Mouse (Mus musculus): ENCODE measurements around the gene Armc9. TPM values are rescaled to one million over a fixed set of nuclear protein-coding genes. Genes with fewer than 3 reads are reported as not detected.
A peak's percentile ranks its signal among the peaks of the same experiment; 100 is the strongest.

Armc9 gene
- total RNA-seq, 2 experiments from 2014 or later = 36.9 to 44.8 TPM

DNA sequence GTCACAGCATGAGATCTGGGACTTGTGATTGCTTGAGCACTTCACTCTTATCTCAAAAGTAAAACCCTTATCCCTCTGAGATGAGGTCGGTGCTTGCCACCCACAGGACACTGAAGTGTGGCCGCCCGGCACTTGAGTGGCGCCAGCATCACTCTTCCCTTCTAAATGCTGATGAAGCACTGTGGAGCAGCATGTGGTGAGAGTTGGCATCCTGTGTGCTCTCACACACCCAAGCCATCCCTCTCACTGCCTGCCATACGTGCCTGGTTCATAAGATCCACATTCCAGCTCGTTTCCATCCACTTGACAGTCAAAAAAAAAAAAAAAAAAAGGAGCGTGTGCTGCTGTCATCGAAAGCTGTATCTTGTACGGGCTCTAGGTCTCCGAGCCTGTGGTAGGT, 80.5 kb downstream of the Armc9 start:
- intact Hi-C loops (cut with DNase I) = no loop called here
- Histone ChIP-seq H3K27ac (no peak overlapping the region), H3K4me3 (no peak overlapping the region)
- no peak for TF ChIP-seq CTCF (IDR thresholded peaks at IDR 0.05)
- no peak for DNase-seq (ENCODE audit: extremely low spot score in 1 of 2, low spot score in 2 of 2)

DNA sequence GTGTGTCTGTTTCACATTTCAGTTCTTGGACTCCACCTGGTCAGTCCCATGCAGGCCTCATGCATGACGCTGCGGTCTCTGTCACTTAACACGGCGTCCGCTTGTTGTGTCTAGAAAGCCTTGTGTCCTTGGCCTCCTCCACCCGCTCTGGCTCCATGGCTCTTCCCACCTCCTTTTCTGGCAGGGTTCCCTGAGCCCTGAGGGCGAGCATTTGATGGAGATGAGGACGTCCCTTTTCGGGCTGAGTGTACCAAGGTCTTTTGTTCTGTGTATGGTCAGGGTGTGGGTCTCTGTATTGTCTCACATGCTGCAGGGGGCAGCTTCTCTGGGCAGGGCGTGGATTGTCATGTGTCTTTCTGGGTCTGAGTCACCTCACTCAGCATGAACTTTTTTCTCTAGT, 81.9 kb downstream of the Armc9 start:
- no peak for DNase-seq (ENCODE audit: extremely low spot score in 1 of 2, low spot score in 2 of 2)
- intact Hi-C loops (cut with DNase I) = no loop called here
- Histone ChIP-seq H3K4me3 (no peak overlapping the region), H3K27ac (no peak overlapping the region)
- TF ChIP-seq CTCF (IDR thresholded peaks at IDR 0.05) = no peak

DNA sequence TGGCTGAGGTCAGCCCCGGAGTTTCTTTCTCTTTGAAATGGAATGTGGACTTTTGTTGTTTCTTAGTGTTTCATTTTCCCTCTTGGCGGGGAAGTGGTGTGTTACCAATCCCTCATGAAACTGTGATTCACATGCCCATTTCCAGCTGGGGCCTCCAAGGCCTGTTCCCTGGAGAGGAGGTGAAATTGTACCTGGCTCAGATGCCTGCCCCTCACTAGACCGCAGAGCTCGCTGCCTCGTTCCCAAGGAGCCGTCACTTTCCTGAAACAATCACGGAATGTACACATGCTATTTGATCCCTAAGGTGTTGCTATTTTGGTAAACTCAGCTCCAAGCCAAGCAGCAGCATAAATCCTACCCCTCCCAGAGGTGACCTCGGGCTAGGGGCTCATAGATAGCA, 84.4 kb downstream of the Armc9 start:
- TF ChIP-seq CTCF (IDR thresholded peaks at IDR 0.05) = no peak
- Histone ChIP-seq H3K27ac (no peak overlapping the region), H3K4me3 (no peak overlapping the region)
- no peak for DNase-seq (ENCODE audit: extremely low spot score in 1 of 2, low spot score in 2 of 2)
- intact Hi-C loops (cut with DNase I) = no loop called here

DNA sequence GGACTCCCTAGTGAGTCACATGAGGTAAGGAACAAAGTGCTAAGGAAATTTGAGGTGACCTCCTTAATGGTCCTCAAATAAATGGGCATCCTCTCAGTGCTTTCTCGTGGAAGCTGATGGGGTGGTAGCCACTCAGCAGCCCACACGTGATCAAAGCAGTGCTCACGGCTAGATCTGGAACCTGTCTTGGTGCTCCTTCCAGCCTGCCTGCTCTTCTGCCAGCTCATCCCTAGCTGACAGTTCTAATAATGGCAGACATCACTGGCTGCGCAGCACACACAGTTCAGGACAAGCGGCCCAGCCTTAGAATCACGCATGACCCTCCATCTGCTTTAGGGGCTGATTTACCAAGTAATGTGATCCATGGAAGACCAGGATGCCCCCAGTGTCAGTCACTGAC, 85.3 kb downstream of the Armc9 start:
- no peak overlapping the region for H3K27ac ChIP-seq
- no peak for TF ChIP-seq CTCF (IDR thresholded peaks at IDR 0.05)
- intact Hi-C loops (cut with DNase I) = no loop called here
- no peak overlapping the region for H3K4me3 ChIP-seq
- no peak for DNase-seq (ENCODE audit: extremely low spot score in 1 of 2, low spot score in 2 of 2)

DNA sequence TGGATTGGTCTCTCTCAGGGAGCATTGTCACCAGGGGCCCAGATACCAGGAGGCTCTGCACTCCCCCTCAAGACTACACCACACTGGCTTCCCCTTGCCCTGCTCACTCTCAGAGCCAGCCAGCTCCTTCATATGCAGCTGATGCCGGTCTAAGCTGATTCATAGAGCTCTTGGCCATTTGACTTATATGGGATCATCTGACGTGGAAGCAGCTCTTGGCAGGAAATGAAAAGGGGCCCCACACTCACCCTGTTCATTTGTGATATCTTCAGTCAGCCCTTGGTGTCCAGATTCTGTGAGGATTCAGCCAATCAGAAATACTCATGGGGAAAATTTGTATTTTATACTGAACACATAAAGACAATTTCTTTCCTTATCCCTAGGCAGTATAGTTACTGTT, 86.4 kb downstream of the Armc9 start:
- DNase-seq (ENCODE audit: extremely low spot score in 1 of 2, low spot score in 2 of 2) = no peak
- H3K4me3 ChIP-seq = no peak overlapping the region
- no peak for TF ChIP-seq CTCF (IDR thresholded peaks at IDR 0.05)
- intact Hi-C loops (cut with DNase I) = no loop called here
- H3K27ac ChIP-seq = no peak overlapping the region

DNA sequence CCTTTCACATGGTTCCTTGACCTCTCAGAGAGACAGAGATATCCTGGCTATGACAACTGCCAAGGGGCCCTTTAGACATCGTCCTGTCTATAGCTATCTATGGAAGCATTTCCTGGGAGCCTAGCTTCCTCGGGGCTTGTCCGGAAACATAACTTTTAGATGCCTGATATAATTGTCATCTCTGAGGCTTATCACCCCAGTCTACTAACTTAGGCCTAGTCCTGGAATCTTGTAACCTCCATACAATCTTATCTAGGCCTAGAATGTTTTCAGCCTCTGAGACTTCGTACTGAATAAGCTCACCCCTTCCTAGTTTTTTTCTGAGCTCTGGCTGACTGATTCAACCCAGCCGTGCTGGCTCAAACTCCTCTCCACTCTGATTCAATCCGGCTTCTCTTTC, 88.9 kb downstream of the Armc9 start:
- no peak overlapping the region for H3K4me3 ChIP-seq
- intact Hi-C loops (cut with DNase I) = no loop called here
- no peak for DNase-seq (ENCODE audit: extremely low spot score in 1 of 2, low spot score in 2 of 2)
- H3K27ac ChIP-seq = no peak overlapping the region
- TF ChIP-seq CTCF (IDR thresholded peaks at IDR 0.05) = no peak

DNA sequence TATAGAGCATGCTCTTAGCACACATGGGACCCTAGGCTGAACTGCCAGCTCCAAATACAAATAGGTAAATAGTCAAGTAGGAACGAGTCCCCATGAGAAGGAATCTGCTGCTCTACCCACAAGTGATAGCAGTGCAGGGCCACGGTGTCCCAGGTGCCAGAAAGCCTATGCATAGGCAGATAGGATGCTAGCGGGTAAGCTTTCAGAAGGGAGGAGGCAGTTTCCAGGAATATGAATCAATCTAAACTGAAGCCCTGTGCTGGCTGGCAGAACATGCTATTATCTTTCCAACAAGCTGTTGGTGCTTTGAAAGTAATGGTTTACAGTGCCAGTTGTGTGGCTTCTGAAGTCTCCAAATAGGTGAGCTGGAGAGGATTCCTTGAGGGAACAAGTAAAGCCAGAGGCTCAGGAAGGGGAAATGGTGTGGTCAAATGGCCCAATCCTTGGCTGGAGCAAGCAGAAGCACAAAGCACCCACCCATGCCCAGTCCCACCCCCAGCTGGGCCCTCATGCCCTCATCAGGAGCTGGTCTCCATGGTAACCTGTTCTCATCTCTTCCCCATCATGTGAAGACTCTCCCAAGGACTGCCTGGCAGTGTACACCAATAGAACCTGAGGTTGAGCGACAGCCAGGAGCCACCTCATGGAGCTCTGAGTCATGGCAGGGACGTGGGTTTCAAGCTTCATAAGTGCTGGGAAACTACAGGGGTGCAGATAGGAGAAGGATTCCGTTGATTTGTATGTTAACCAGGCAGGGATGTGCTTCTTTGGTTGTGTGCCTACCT, 90.9 kb downstream of the Armc9 start:
- TF ChIP-seq CTCF (IDR thresholded peaks at IDR 0.05) = no peak

DNA sequence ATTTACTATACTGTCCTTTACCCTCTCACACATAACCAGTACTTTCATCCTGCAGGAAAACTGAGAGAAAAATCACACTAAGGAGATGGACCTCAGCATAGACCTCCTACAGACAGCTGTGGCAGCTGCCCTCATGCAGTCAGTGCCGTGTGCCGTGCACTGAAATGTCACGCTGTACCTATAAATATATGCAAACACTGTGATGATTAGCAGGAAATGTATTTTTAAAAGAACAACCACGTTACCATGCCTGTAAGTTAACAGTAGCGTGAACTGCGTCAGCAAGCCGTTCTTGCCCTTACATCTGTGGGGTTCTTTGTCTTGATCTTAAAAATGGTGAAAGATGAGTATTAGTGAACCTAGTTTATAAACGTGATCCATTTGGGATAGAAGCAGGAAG, 98.8 kb downstream of the Armc9 start:
- TF ChIP-seq CTCF (IDR thresholded peaks at IDR 0.05) = no peak
- Histone ChIP-seq H3K4me3 (no peak overlapping the region), H3K27ac (no peak overlapping the region)
- intact Hi-C loops (cut with DNase I) = no loop called here
- DNase-seq (ENCODE audit: extremely low spot score in 1 of 2, low spot score in 2 of 2) = no peak

More for the DNA sequence above, 90.9 kb downstream of the Armc9 start:
- H3K4me3 ChIP-seq = no peak overlapping the region
- intact Hi-C loops (cut with DNase I) = no loop called here
- H3K27ac ChIP-seq = peak overlapping the region; percentile 33
- DNase-seq (ENCODE audit: extremely low spot score in 1 of 2, low spot score in 2 of 2) = peak; percentile 35 to 51

DNA sequence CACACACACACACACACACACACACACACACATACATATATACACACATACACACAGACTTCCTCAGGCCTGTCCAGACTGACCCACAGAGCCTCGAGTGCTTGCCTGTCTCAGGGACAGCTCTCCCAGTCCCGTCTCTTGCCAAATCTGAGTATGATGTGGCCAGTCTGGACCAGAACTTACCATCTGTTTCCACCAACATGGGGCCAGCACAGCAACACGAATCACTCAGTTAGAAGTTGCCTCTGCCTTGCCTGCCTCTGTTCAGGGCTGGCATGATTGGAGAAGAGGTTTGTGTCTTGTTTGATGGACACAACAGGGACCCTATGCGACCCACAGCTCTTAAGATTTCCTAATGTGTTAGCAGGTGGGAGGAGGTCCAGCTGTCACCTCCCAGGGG, 101.7 kb downstream of the Armc9 start:
- H3K27ac ChIP-seq = no peak overlapping the region
- intact Hi-C loops (cut with DNase I) = no loop called here
- no peak for TF ChIP-seq CTCF (IDR thresholded peaks at IDR 0.05)
- no peak overlapping the region for H3K4me3 ChIP-seq
- no peak for DNase-seq (ENCODE audit: extremely low spot score in 1 of 2, low spot score in 2 of 2)

DNA sequence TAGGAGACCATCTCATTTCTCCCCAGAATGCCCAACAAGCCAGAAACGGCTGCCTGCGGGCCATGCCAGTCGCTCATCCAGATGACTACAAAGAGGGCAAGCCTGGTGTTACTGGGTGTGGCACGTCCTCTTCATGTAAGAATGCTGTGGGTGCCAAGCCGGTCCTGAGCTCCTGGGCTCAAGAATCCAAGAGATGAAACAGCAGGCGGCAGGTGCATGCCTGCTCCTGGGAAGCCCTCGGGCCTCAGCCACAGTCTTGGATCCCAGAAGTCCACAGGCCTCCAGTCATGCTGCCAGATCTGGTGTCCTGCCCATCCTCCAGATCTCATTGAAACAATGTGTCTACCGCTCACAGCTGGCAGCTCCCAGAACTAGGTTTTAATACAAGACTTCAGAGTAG, 102.6 kb downstream of the Armc9 start:
- no peak for DNase-seq (ENCODE audit: extremely low spot score in 1 of 2, low spot score in 2 of 2)
- Histone ChIP-seq H3K4me3 (no peak overlapping the region), H3K27ac (no peak overlapping the region)
- intact Hi-C loops (cut with DNase I) = no loop called here
- no peak for TF ChIP-seq CTCF (IDR thresholded peaks at IDR 0.05)

DNA sequence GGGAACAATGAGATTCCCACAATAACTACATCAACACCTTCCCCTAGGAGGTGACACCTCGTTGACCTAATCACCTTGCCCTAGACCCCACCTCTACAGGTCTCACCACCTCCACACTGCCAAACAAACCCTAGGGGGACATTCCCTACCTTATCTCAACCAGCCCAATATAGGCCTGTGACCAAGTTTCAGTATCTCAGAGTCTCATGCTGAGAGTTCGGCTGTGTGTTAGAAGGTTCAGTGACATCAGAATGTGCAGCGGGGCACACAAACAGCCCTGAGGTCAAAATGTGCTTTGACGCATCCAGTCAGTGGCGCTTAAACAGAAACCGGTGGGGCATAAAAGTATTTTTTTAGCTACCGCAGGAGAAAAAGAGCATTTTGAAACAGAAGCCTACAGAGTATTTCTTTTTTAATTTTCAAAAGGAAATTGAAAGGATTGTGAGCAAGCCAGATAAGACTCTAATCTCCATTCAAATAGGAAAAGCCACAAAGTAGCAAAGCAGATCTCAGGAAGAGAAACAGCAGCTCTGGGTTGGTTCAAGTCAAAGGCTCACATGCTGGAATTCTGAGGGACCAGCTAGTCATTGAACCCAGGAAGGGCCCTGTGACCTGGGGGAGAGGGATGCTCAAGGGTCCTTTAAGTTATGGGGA, 103.7 kb downstream of the Armc9 start:
- Histone ChIP-seq H3K27ac (no peak overlapping the region), H3K4me3 (no peak overlapping the region)
- intact Hi-C loops (cut with DNase I) = no loop called here
- TF ChIP-seq CTCF (IDR thresholded peaks at IDR 0.05) = no peak
- no peak for DNase-seq (ENCODE audit: extremely low spot score in 1 of 2, low spot score in 2 of 2)

DNA sequence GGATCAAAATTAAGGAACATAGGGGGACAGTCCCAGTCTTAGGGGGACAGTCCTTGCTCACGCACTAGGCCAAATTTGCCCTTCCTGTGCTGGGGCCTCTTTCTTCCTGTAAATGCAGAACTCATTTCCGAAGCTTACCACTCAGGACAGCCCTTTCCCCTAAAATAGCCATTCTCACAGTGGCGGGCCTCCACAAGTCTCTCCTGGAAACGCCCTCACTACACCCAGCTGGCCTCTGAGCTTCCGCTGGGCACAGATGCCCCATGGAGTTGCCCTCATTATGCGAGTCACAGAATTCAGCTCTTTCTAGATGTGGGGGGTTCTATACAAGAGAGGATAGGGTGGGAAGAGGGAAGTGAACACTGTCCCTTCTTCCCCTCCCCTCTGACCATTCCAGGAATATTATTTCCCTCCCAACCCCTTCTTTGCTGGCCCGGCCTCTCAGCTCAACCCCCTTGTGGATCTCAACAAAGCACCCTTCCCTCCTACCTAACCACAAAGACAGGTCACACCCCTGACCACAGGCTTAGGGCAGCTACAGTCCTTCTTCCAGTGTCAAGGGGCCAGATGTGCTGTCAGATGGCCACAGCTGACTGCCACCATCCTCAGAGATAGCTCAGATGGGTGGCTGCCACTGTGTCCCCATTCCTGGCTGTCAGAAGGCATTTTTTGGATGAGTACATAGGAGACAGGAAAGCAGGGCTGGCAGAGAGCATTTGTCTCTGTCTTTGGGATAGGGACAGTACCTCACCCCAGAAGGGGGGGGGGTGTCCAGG, 109.2 kb downstream of the Armc9 start:
- H3K4me3 ChIP-seq = no peak overlapping the region
- DNase-seq (ENCODE audit: extremely low spot score in 1 of 2, low spot score in 2 of 2) = no peak
- H3K27ac ChIP-seq = no peak overlapping the region
- no peak for TF ChIP-seq CTCF (IDR thresholded peaks at IDR 0.05)
- intact Hi-C loops (cut with DNase I) = no loop called here
